Mouse (Mus musculus) heart, adult 2 months (tissue): ENCODE results near the gene Nup37.

Source experiments
- CTCF ChIP-seq: fragments of 200-600 bp; IDR thresholded peaks from 2 replicates; pipeline ENCODE4 v1.8.1; 2022; ENCODE audit warnings: antibody characterized with exemption, mild to moderate bottlenecking, moderate library complexity
- EP300 ChIP-seq: fragments of 200-500 bp; IDR thresholded peaks from 2 replicates; pipeline ENCODE4 v1.6.1; 2011; ENCODE audit warnings: low read depth, low read length, control low read depth; ENCODE audit not compliant: insufficient read depth
- POLR2A ChIP-seq: fragments of 200-500 bp; IDR thresholded peaks from 2 replicates; pipeline ENCODE4 v1.6.1; 2011; ENCODE audit warnings: mild to moderate bottlenecking, low read depth, low read length, control low read depth; ENCODE audit not compliant: insufficient read depth

DNA sequence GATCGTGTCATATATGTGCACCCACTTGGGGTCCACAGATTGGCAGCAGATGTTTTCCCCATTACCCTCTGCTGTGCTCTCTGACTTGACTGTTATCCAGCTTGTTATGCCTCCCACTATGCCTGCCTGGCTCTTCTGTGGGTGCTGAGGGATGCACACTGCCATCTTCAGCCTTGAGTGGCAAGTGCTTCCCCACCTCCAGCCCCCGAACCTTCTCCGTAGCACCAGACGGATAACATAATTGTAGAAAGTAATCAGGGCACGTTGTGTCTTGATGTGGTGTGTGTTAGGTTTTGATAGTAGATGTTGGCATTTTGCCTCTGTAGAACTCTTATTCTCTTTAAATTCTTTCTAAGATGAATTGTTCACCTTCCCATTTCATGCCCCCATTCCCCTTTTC is 65.9 kb downstream of the Nup37 start:
- no peak for TF ChIP-seq POLR2A
- no peak for TF ChIP-seq CTCF
- no peak for TF ChIP-seq EP300
